26 mouse cellular contexts compared by ENCODE assay signal in the genomic region with DNA sequence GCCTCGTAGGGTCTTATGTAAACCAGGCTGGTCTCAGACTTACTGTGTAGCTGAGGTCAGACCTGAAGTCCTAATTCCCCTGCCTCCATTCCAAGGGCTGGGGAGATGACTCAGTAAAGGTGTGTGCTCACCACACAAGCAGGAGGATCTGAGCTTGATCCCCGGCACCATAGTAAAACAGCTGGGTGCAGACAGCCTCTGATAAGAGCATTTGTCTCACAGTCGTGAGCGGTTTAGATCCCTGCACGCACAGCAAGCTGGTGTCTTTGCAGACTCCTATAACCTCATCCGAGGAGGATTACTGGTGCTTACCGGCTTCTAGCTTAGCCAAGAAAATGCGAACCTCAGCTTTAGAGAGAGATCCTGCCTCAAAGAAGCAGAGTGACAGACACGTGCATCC. TPM values are rescaled to one million over a fixed set of nuclear protein-coding genes. Genes with fewer than 3 reads are reported as not detected.
"Had no signal": no experiment of that assay in that cellular context is flagged by ENCODE, and none has a peak within 500 bp of the region (broad histone marks: within the 10 kb centered on the region; RNA-seq: fewer than 3 reads in every experiment).

No protein-coding gene starts in this region.

- H3K4me2 ChIP-seq: heart, embryonic 13.5 days; heart, embryonic 15.5 days; hindbrain, embryonic 13.5 days; hindbrain, embryonic 15.5 days; kidney, embryonic 15.5 days; limb, embryonic 13.5 days; limb, embryonic 15.5 days had no signal

- H3K9me3 ChIP-seq: heart, embryonic 10.5 days; heart, embryonic 13.5 days; heart, embryonic 15.5 days; hindbrain, embryonic 13.5 days; hindbrain, embryonic 15.5 days; kidney, embryonic 15.5 days; limb, embryonic 15.5 days had no signal

- H3K36me3 ChIP-seq: hindbrain, embryonic 15.5 days had no signal

- H3K27me3 ChIP-seq: heart, embryonic 13.5 days; heart, embryonic 15.5 days; hindbrain, embryonic 13.5 days; hindbrain, embryonic 15.5 days; kidney, embryonic 15.5 days; limb, embryonic 13.5 days; limb, embryonic 15.5 days had no signal

- H3K4me1 ChIP-seq: limb, embryonic 13.5 days; limb, embryonic 15.5 days had no signal

- ATAC-seq: hindbrain, postnatal 0 days; intestine, embryonic 16.5 days had no signal

- H3K9ac ChIP-seq: heart, embryonic 13.5 days; heart, embryonic 15.5 days; hindbrain, embryonic 13.5 days; hindbrain, embryonic 15.5 days; kidney, embryonic 15.5 days; limb, embryonic 13.5 days; limb, embryonic 15.5 days had no signal

- H3K4me3 ChIP-seq: gastrocnemius, adult 2 months; heart, embryonic 10.5 days; heart, embryonic 13.5 days; heart, embryonic 15.5 days; hindbrain, embryonic 13.5 days; hindbrain, embryonic 15.5 days; kidney, embryonic 15.5 days; limb, embryonic 13.5 days; limb, embryonic 15.5 days had no signal

- DNase-seq: gastrocnemius, adult 2 months; gastrocnemius, postnatal 10 days; gastrocnemius, postnatal 25 days; heart, adult 18-20 months; heart, postnatal 14 days; heart, postnatal 36 days; kidney, adult 11 months; kidney, adult 2 months; kidney, adult 9 months; kidney, postnatal 14 days; kidney, postnatal 36 days; layer of hippocampus, adult 9-11 months; layer of hippocampus, postnatal 36 days; left cerebral cortex, postnatal 4 days had no signal

- H3K27ac ChIP-seq: gastrocnemius, adult 2 months; heart, embryonic 10.5 days; heart, embryonic 13.5 days; heart, embryonic 15.5 days; hindbrain, embryonic 13.5 days; hindbrain, embryonic 15.5 days; hindbrain, postnatal 0 days; kidney, postnatal 0 days; limb, embryonic 13.5 days; limb, embryonic 15.5 days had no signal

RNA-seq across cellular contexts. Expression of a gene that starts 56.6 kb away (rescaled TPM):
- total RNA-seq: granulocyte monocyte progenitor cell, adult 5-6 weeks had no signal
